Mouse (Mus musculus): Measurements from ENCODE around the gene Olfr170.
"Not testable (repeated sequence)": the region's sequence is repeated elsewhere in the genome, so short reads cannot be mapped to it uniquely, and the experiment has no call there.

Olfr170 gene

DNA sequence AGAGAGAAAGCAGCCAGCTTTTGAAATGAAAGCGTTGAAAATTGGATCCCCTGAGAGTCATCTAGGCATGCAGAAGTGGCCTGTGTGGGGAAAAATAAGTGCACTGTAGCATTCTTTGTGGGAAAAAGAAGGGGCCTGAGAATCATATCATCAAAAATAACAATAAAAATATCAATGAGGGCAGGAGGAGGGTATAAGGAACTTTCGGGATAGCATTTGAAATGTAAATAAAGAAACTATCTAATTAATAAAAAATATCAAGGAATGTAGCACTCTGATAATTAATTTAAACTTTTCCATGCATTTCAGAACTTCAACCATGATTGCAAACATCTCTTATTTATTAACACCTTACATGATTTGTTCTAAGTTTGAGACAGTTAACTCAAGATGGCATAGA is at the start of gene Olfr170:
Gene Olfr170, minus strand, starts transcription at position 101 of the 400 bp plus-strand sequence.
- not testable (repeated sequence) for DNase-seq (ENCODE audit: low read depth)

GRCm38 (mm10) chr16:19629816-19630215 is 18.1 kb upstream of the Olfr170 start, which contains the start of gene Olfr171:
Gene Olfr171, minus strand, starts transcription at chr16:19629916.
- DNase-seq (ENCODE audit: low read depth) = no peak

DNA sequence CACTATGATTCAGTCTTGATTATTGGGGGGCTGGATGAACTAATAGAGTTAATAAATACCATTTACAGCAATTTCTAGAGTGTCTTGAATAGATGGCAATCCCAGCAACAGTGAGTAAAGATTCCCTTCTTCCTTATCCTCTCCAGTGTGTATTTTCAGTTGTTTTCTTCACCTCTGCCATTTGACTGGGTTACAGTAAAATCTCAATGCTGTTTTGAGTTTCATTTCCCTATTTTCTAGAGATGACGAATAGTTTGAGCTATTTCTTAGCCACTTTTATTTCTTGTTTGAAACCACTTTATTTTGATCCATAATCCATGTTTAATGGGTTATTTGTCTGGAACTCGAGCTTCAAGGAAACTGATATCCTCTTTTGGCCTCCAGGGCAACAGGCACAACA is 8.5 kb downstream of the Olfr170 start:
- no peak for DNase-seq (ENCODE audit: low read depth)

GRCm38 (mm10) chr16:19571709-19572108 is 40.0 kb downstream of the Olfr170 start, which contains the start of gene Olfr169:
Gene Olfr169, minus strand, starts transcription at chr16:19571809.
- not testable (repeated sequence) for DNase-seq (ENCODE audit: low read depth)

Data from c-Kit-positive CD71-positive TER-119-negative erythroid progenitor cells, embryonic 14.5 days (primary cell).